Mouse (Mus musculus) gastrocnemius, adult 2 months (tissue): ENCODE measurements around the gene Gm6020. TPM values are rescaled to one million over a fixed set of nuclear protein-coding genes. Genes with fewer than 3 reads are reported as not detected.
"Not testable (repeated sequence)": the region's sequence is repeated elsewhere in the genome, so short reads cannot be mapped to it uniquely, and the experiment has no call there.

Source experiments
- DNase-seq: peaks from one replicate; pipeline ENCODE4 v3.0.0; 2022
- H3K27ac ChIP-seq: fragments of 200-600 bp; 2 replicates; pipeline ENCODE4 v1.8.1; 2022; ENCODE audit warnings: mild to moderate bottlenecking
- H3K4me3 ChIP-seq: fragments of 200-600 bp; 2 replicates; pipeline ENCODE4 v1.8.1; 2022; ENCODE audit warnings: mild to moderate bottlenecking, moderate library complexity
- CTCF ChIP-seq: fragments of 200-600 bp; IDR thresholded peaks from 2 replicates; pipeline ENCODE4 v1.8.1; 2022; ENCODE audit warnings: antibody characterized with exemption, mild to moderate bottlenecking, moderate library complexity
- intact Hi-C: fragments of 180-260 bp; cut with DNase I; formaldehyde crosslinking; loops from one replicate; pipeline ENCODE4 v1.15.1; 2025
- long read RNA-seq, 2 experiments: library from polyadenylated mRNA; stranded (forward); transcript quantifications; one replicate each; pipeline ENCODE4 v2.0.0; 2021
- total RNA-seq, 2 experiments: library from RNA; stranded (reverse); gene quantifications; 2 replicates each; pipeline ENCODE4 v1.2.3; 2021

The Gm6020 gene
- total RNA-seq = not detected
- long read RNA-seq, experiment 1 = 0 reads
- long read RNA-seq, experiment 2 = 0 reads

DNA sequence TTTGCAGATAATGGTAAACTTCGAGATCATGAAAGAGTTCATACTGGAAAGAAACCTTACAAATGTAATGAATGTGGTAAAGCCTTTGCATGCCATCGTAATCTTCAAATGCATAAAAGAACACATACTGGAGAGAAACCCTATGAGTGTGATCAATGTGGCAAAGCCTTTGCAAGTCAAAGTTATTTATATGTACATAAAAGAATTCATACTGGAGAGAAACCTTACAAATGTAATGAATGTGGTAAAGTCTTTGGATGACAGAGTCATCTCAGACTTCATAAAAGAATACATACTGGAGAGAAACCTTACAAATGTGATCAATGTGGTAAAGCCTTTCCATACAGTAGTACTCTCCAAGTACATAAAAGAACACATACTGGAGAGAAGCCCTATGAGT, at the start of gene Gm6020:
TSS of gene Gm6020 (plus strand) at position 301 of the 400 bp plus-strand sequence.
- H3K4me3 ChIP-seq, intact Hi-C loops: not testable (repeated sequence)

DNA sequence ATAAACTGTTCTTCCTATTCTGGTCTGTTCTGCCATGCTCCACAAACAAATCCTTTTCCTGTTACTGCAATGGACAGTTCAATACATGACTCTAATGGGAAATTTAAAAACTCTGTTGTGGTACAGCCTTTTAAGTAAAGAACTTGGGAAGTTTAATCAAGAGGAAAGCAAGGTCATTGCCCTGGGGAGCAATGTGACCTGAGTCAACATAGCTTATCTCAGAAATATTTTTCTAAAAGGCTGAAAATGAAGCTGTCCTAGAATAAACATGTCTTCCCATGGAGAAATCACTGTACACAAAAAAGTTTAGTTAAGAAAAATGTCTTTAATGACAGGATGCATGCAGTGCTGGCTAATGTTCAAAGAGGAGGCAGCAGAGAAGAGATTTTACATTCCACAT, 45.0 kb upstream of the Gm6020 start:
- H3K4me3 ChIP-seq = no peak overlapping the region
- intact Hi-C loops = no loop called here
- no peak for DNase-seq
- no peak overlapping the region for H3K27ac ChIP-seq
- no peak for TF ChIP-seq CTCF

More for the DNA sequence above, at the start of gene Gm6020:
- DNase-seq, H3K27ac ChIP-seq: not testable (repeated sequence)

DNA sequence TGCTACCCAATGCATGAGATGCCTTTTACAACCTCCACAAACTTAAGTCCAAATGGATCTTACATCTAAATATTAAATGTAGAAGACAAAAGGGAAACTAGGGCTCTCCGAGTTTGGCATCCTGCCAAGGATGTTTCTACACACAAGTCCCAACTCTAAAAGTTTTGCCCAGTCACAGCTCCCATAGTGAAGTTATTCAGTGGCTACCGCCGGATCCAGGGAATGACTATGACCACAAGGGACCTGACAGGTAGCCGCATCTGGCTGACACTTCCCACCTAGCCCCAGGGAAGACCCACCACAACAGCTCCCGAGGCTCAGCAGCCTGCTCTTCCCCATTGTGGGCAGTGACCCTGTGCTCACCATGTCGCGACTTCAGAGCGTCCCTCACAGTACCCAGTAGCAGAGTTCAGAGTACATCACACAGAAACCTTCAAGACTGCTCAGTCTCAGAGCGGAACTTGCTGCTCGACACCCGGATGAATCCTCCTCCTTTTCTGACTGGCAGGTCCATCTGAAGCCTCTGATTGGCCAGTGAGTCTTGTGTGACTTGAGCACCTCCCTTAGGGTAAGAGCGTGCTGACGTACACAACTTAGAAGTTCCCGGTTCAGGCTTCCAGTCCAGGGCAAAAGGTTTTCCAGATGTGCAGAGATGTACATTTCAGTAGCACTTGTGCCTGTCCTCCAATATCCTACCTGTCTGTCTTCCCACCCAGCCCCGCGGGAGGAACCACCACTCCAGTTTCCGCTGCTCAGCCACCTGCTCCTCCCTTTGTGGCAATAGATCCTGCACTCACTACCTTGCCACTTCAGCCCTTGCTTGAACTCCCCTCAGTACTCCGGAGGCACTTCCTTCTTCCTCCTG, 43.1 kb upstream of the Gm6020 start, which contains the start of gene Zfp950:
TSS of gene Zfp950 (minus strand) at position 499 of the 865 bp plus-strand sequence.
- peak; percentile 86 for DNase-seq
- no peak for TF ChIP-seq CTCF
- intact Hi-C loops = no loop called here
- Histone ChIP-seq H3K4me3 (peak within 1 kb of the TSS; percentile 91), H3K27ac (peak within 1 kb of the TSS; percentile 85)

DNA sequence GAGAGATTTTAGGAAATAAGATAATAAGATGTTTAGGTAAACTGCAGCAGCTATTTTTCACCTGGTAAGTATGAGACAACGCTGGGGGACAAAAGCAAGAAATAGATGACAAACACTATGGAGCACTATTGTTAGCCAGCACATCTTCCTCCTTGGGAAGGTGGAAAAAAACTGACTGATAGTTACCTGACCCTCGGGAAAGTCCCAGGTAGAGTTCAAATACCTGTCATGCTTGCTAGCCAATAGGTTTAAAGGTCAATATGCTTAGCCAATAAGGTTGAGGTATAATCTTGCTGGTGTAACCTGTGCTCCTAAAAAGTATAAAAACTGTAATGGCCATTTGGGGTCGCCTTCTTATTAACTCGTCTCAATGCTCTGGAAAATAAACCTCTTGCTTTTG, 42.4 kb upstream of the Gm6020 start:
- no peak for TF ChIP-seq CTCF
- peak overlapping the region; percentile 85 for H3K27ac ChIP-seq
- DNase-seq = no peak
- peak overlapping the region; percentile 91 for H3K4me3 ChIP-seq
- intact Hi-C loops = no loop called here

DNA sequence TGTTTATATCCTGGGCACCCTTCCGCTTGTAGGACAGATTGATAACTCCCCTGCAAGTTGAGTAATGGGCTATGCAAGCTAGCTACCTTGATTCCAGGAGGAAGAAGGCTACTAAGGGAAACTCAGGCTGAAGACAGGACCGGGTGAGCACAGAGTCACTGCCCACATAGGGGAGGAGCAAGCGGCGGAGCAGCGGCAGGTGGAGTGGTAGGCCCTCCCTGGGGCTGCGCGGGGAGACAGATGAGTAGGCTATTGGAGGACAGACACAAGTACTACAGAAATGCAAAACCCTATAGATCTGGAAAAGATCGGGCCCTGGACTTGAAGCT, 32.4 kb upstream of the Gm6020 start:
- Histone ChIP-seq H3K27ac (no peak overlapping the region), H3K4me3 (peak overlapping the region; percentile 65)
- TF ChIP-seq CTCF = no peak
- no peak for DNase-seq
- intact Hi-C loops = no loop called here

DNA sequence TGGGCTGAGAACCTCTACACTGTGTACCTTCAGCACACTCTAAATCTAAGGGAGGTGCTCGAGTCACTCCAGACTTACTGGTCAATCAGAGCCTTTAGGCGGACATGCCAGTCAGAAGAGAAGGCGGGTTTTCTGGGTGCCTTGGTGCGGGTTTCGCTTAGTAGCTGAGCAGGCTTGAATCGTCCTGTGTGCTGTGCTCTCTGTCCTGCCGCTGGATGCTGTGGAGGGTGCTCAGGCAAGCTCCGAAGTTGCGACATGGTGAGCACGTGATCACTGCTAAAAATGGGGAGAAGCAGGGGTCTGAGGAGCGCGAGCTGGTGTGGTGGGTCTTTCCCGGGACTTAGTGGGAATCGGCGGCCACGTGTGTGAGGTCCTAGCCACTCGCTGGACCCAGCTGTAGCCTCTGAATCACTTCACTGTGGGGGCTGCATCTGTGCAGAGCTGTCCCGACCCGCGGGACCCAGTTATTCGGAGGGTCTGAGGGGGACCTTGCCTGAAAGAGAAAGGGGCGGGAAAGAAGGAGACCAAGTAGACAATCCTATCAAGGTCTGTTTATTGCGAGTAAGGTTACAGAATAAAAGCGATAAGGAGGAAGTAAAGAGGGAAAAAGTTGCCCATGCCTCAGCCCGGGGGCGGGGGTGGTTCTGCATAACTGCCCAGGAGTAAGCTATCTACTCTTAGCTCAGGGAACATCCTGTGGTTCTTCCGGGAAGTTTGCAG, 31.8 kb upstream of the Gm6020 start:
- peak overlapping the region; percentile 65 for H3K4me3 ChIP-seq
- no peak for TF ChIP-seq CTCF
- no peak for DNase-seq
- H3K27ac ChIP-seq = no peak overlapping the region
- intact Hi-C loops = no loop called here

DNA sequence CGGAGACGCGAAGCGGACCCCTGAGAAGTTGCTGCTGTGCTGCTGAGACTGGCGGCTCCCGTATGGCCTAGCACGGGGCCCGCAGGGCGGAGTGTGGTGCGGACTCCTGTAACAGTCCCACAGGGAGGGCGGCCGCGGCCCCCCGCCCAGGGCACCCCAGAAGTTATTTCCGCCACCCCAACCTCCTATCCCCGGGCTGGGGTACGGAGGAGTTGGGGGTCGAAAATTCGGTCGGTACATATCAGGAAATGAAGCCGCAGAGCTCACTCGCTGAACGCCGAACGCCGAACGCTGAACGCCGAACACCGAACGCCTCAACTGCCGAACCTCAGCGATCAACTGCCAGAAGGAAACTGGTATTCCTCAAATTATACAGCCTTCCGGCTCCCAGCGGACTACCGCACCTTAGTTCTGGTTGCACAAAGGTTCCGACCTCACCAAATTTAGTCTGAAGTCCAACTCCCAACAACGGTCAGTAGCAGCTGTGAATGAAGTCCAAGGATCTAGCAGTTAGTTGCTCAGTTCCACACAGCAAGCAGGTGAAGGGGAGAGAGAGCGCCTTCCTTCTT, 7.8 kb upstream of the Gm6020 start, which contains the start of gene Gm7102:
TSS of gene Gm7102 (minus strand) at position 554 of the 569 bp plus-strand sequence.
- intact Hi-C loops = no loop called here
- DNase-seq = no peak
- no peak for TF ChIP-seq CTCF
- H3K27ac ChIP-seq = no peak within 1 kb of the TSS
- peak within 1 kb of the TSS; percentile 55 for H3K4me3 ChIP-seq

DNA sequence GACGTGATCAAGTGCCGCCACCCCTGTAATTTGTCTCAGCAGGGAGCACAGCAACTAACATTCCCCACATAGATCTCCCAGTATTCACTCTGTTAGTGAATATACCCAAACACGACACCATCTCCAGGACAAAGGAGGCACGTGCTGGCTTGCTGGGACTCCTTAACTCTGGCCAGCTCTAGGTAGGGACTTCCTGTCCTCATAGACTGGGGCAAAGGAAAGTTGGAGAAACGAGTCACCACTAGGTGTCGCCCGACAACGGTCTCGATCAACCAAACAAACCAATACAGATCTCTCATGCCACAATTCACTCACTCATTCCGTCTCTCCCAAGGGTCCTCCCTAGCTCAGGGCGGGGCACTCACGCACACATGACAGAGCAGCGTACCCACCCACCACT, 15.6 kb downstream of the Gm6020 start:
- no peak overlapping the region for H3K27ac ChIP-seq
- no peak overlapping the region for H3K4me3 ChIP-seq
- no peak for TF ChIP-seq CTCF
- DNase-seq = peak; percentile 85
- intact Hi-C loops = no loop called here

DNA sequence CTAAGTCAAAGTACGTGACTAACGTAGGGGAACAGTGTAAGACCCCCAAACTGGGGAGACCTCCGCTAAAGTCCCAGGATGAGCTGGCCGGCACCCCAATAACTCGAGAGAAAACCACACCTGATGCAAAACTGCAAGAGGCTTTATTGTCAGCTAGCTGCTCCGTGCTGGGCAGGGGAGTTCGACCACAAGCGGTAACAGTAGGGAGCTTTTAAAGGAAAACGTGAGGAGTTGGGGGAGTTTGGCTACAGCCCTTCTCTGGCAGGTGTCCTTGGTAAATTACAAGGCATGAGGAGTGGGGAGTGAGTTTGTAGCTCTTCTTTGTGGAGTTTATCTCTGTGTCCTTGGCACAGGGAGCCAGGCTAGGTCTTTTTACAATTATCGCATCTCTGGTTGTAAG, 16.1 kb downstream of the Gm6020 start:
- Histone ChIP-seq H3K4me3 (no peak overlapping the region), H3K27ac (no peak overlapping the region)
- TF ChIP-seq CTCF = no peak
- no peak for DNase-seq
- intact Hi-C loops = no loop called here

DNA sequence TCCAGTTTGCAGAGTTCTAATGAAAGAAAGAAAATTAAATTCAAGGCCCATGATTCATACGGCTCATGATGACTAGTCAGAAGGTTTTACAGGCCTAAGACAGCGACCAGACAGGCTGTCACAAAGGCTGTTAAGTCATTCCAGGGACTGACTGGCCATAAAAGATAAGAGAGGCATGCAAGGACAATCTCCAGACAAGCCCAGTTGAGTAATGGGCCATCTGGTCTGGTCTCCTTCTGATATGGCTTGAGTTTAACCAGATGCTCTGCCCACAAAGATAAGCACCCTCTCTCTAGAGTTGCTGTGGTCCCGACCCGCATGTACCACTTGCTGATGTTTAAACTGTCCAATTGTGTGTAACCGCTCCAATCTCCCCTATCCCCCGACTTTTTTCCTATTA, 23.8 kb downstream of the Gm6020 start:
- H3K27ac ChIP-seq, intact Hi-C loops, H3K4me3 ChIP-seq, DNase-seq: not testable (repeated sequence)

DNA sequence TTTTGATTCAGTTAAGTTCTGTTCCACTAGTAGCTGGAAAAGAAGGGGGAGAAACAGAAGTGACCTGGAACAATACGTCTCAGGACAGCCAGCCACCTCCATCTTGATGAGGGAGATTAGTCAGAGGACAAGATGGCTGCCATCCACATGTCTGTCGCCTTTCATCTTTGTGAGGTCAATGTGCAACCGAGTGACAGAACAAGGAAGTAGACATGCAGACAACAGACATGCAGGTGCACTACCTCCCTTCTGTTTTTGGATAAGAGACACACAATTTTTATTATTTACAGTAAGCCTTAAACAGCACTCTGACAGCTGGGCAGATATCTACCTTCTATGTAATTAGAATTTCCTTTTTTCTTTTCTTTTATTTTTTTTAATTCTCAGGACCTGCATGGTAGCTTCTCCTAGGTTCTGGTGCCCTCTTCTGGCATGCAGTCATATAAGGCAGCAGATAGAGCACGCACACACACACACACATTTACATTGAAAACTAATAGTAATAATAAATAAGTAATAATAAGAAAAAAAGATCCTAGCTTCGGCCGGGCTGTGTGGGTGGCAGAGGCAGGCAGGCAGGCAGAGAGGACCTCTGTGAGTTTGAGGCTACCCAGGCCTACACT, 40.1 kb downstream of the Gm6020 start:
- no peak for TF ChIP-seq CTCF
- no peak for DNase-seq
- intact Hi-C loops = no loop called here
- H3K27ac ChIP-seq = no peak overlapping the region
- H3K4me3 ChIP-seq = no peak overlapping the region

DNA sequence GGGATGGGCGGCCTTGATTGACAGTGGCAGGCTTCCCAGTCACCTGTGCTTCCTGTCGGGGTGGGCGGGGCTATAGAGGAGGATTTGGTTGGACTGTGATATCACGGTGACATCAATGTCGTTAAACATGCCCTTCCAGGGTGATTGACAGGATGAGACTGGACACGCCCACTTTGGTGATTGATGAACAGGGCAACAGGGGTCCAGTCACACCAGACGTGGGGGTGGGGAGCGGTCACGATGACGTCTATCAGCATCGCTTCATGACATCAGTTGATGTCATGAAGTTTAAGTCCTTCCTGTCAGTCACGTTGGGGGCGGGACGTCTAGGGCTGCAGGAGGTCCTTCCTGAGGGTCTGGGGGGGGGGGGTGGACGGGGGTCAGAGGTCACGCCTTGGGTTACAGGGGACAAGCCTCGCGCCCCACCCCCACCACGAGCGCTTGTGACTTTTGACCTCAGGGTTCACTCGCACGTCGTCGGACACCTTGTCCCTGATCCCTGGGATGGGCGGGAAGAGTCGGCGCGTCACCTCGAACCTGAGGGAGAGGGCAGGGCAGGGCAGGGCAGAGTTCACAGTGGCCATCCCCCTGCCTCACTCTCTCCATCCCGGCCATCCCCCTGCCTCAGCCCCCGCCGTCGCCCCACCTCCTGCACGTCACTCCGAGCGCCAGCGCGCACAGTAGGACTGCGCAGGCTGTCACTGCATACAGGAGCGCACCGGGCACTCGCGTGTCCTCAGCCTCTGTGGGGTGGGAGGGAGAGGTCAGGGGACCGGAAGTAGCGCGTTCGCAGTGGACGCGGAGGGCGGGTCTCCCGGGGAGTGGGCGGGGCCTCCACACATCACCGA, 41.2 kb downstream of the Gm6020 start:
- intact Hi-C loops = no loop called here
- no peak for TF ChIP-seq CTCF
- H3K4me3 ChIP-seq = peak overlapping the region; percentile 71; the same call in 1 of the 2 replicates
- H3K27ac ChIP-seq = no peak overlapping the region
- DNase-seq = no peak
